20 mouse cellular contexts compared by ENCODE assay signal in genomic region chr9:85617972-85618371, GRCm38 (mm10).
"Had no signal": no experiment of that assay in that cellular context is flagged by ENCODE, and none has a peak within 500 bp of the region (broad histone marks: within the 10 kb centered on the region; RNA-seq: fewer than 3 reads in every experiment).

No protein-coding gene starts in this region.

- H3K4me1 ChIP-seq: heart, embryonic 12.5 days; hindbrain, embryonic 10.5 days; hindbrain, embryonic 12.5 days; intestine, embryonic 15.5 days; limb, embryonic 10.5 days; limb, embryonic 12.5 days had no signal

- ATAC-seq: forebrain, embryonic 16.5 days; hindbrain, embryonic 16.5 days; inflammation-experienced regulatory T-cells, adult 6 months; intestine, embryonic 15.5 days; intestine, postnatal 0 days had no signal

- H3K9ac ChIP-seq: heart, embryonic 12.5 days; hindbrain, embryonic 12.5 days; hindbrain, embryonic 14.5 days; intestine, embryonic 15.5 days; limb, embryonic 12.5 days had no signal

- H3K36me3 ChIP-seq: heart, embryonic 12.5 days; hindbrain, embryonic 10.5 days; hindbrain, embryonic 12.5 days; intestine, embryonic 15.5 days; limb, embryonic 10.5 days; limb, embryonic 12.5 days had no signal

- H3K9me3 ChIP-seq: heart, embryonic 12.5 days; hindbrain, embryonic 10.5 days; hindbrain, embryonic 12.5 days; intestine, embryonic 15.5 days; limb, embryonic 10.5 days; limb, embryonic 12.5 days had no signal

- H3K27ac ChIP-seq: gastrocnemius, adult 2 months; hindbrain, embryonic 10.5 days; hindbrain, embryonic 12.5 days; hindbrain, embryonic 14.5 days; intestine, embryonic 15.5 days; layer of hippocampus, adult 2 months; left cerebral cortex, adult 2 months; limb, embryonic 10.5 days; limb, embryonic 12.5 days had no signal

- H3K4me3 ChIP-seq: gastrocnemius, adult 2 months; heart, embryonic 12.5 days; hindbrain, embryonic 10.5 days; hindbrain, embryonic 12.5 days; intestine, embryonic 15.5 days; layer of hippocampus, adult 2 months; left cerebral cortex, adult 2 months; limb, embryonic 10.5 days; limb, embryonic 12.5 days had no signal

- H3K4me2 ChIP-seq: heart, embryonic 12.5 days; hindbrain, embryonic 12.5 days; hindbrain, embryonic 14.5 days; intestine, embryonic 15.5 days; limb, embryonic 12.5 days had no signal

- DNase-seq: gastrocnemius, adult 2 months; gastrocnemius, postnatal 10 days; gastrocnemius, postnatal 25 days; heart, postnatal 4 days; kidney, adult 18-20 months; kidney, adult 8-10 months; kidney, postnatal 25 days had no signal

- H3K27me3 ChIP-seq: heart, embryonic 12.5 days; hindbrain, embryonic 12.5 days; intestine, embryonic 15.5 days; limb, embryonic 12.5 days had no signal
